8 mouse cellular contexts compared by ENCODE assay signal in genomic region chr14:20836171-20836904, GRCm38 (mm10). TPM values are rescaled to one million over a fixed set of nuclear protein-coding genes. Genes with fewer than 3 reads are reported as not detected.
DNase-seq lines count a peak whose midpoint lies in the region; ATAC-seq lines count a peak whose summit lies in the region.

Plau (plus strand) TSS chr14:20836660.

- H3K27ac ChIP-seq in hindbrain, embryonic 13.5 days, result no peak within 1 kb of the TSS

- H3K4me2 ChIP-seq in hindbrain, embryonic 13.5 days, result peak within 1 kb of the TSS; percentile 89

- H3K4me1 ChIP-seq in hindbrain, embryonic 13.5 days (replicated peaks), result peaks cover 15% of the 10 kb centered on the region

- DNase-seq in Muller cell, postnatal 12 days (ENCODE audit: inconsistent ontology term), result peak; percentile 84
- DNase-seq in cerebellum, adult 8-10 months, result peak; percentile 30
- DNase-seq in gastrocnemius, adult 18-20 months (ENCODE audit: low spot score), result peak; percentile 89
- peak; percentile 42 to 45 for DNase-seq in layer of hippocampus, postnatal 36 days
- peak; percentile 73 to 76 for DNase-seq in lung, postnatal 4 days
- DNase-seq in retina, postnatal 1 day, result peak; percentile 80
- DNase-seq in urinary bladder, postnatal 36 days (ENCODE audit: low spot score in 2 of 2), result peak; percentile 80 to 85

- H3K27me3 ChIP-seq in hindbrain, embryonic 13.5 days, result peaks cover 10% of the 10 kb centered on the region

- under 1% methylated on average over 31 of the region's 33 CpGs for WGBS in hindbrain, embryonic 13.5 days

- peak; percentile 85 for ATAC-seq in hindbrain, embryonic 13.5 days (ENCODE audit: low FRiP score)

- no peaks in the 10 kb centered on the region for H3K9me3 ChIP-seq in hindbrain, embryonic 13.5 days

- no peaks in the 10 kb centered on the region for H3K36me3 ChIP-seq in hindbrain, embryonic 13.5 days

- H3K9ac ChIP-seq in hindbrain, embryonic 13.5 days, result peak within 1 kb of the TSS; percentile 79

- H3K4me3 ChIP-seq in hindbrain, embryonic 13.5 days, result peak within 1 kb of the TSS; percentile 52

RNA-seq across cellular contexts. Expression of gene Plau, which starts in this region (rescaled TPM):
- total RNA-seq in gastrocnemius, adult 18-20 months (2021), result 10 to 100 TPM; 13.6 to 29.2 TPM
- 0.40 and 0.45 TPM in 2 replicates for polyA plus RNA-seq in hindbrain, embryonic 13.5 days (2015; fragmentation: Nextera tagmentation; extraction: Ambion mirVana)
- total RNA-seq in layer of hippocampus, postnatal 36 days (2021), result 1 to 10 TPM; 4.2 to 4.3 TPM

Comparison
In these comparisons a context has a peak if more than half of its experiments do, and no peak if none do; other contexts are left out.
1. Peak in ATAC-seq, H3K4me3 ChIP-seq, H3K9ac ChIP-seq and H3K4me2 ChIP-seq in hindbrain, embryonic 13.5 days; RNA of the gene not detected or under 1 TPM.
2. DNase-seq: peak in every context shown above with its lines; median percentile 89 in gastrocnemius, adult 18-20 months; 84 in Muller cell, postnatal 12 days; 82 in urinary bladder, postnatal 36 days; 80 in retina, postnatal 1 day; 74 in lung, postnatal 4 days; 44 in layer of hippocampus, postnatal 36 days; 30 in cerebellum, adult 8-10 months.